Mouse (Mus musculus) heart, embryonic 10.5 days (tissue): ENCODE measurements around the gene Lclat1. TPM values are rescaled to one million over a fixed set of nuclear protein-coding genes. Genes with fewer than 3 reads are reported as not detected.
"Not testable (repeated sequence)": the region's sequence is repeated elsewhere in the genome, so short reads cannot be mapped to it uniquely, and the experiment has no call there.

Experiments
- DNase-seq: peaks from one replicate; pipeline ENCODE4 v3.0.0-alpha.2; 2017; ENCODE audit warnings: low spot score
- H3K27ac ChIP-seq: fragments of 300-500 bp; sonication (generic); 2 replicates; pipeline ENCODE4 v1.5.1; 2016; ENCODE audit warnings: mild to moderate bottlenecking
- H3K27me3 ChIP-seq: fragments of 300-500 bp; sonication (generic); 2 replicates; pipeline ENCODE4 v1.6.1; 2016; ENCODE audit warnings: mild to moderate bottlenecking; ENCODE audit not compliant: poor library complexity, insufficient read depth, severe bottlenecking
- H3K36me3 ChIP-seq: fragments of 300-500 bp; sonication (generic); 2 replicates; pipeline ENCODE4 v1.6.1; 2016; ENCODE audit warnings: mild to moderate bottlenecking, moderate library complexity
- H3K4me1 ChIP-seq: fragments of 300-500 bp; sonication (generic); 2 replicates; pipeline ENCODE4 v1.6.1; 2016; ENCODE audit warnings: mild to moderate bottlenecking
- H3K4me3 ChIP-seq: fragments of 300-500 bp; sonication (generic); 2 replicates; pipeline ENCODE4 v1.5.1; 2016; ENCODE audit warnings: mild to moderate bottlenecking, moderate library complexity
- H3K9me3 ChIP-seq: fragments of 300-500 bp; sonication (generic); 2 replicates; pipeline ENCODE4 v1.6.1; 2016; ENCODE audit warnings: mild to moderate bottlenecking, moderate library complexity
- WGBS: fragments of 180-500 bp; shearing (Covaris S2); methylation state at CpG from one replicate; pipeline ENCODE4 v1.1.7; 2016; 5-methylcytosine and 5-hydroxymethylcytosine counted together
- polyA plus RNA-seq: library from polyadenylated mRNA; unstranded; fragments of >200 nt; fragmentation: Nextera tagmentation; extraction: Ambion mirVana; gene quantifications from 2 replicates; pipeline ENCODE4 v1.2.1, GENCODE M21; 2016

Lclat1 gene
- polyA plus RNA-seq, 1 experiment from 2014 or later, result 24.4 TPM

GRCm38 (mm10) chr17:73263077-73263501 lies 155.3 kb downstream of the Lclat1 start:
- Histone ChIP-seq H3K9me3 (no peaks in the 10 kb centered on the region), H3K4me3 (no peak overlapping the region), H3K36me3 (no peaks in the 10 kb centered on the region), H3K4me1 (peaks cover 8% of the 10 kb centered on the region; the same call in 1 of the 2 replicates), H3K27me3 (no peaks in the 10 kb centered on the region), H3K27ac (no peak overlapping the region)
- DNase-seq, result no peak
- WGBS, result 65% methylated on average over 8 of the region's 8 CpGs

GRCm38 (mm10) chr17:73270871-73271796 lies 163.3 kb downstream of the Lclat1 start:
- DNase-seq, result peak; percentile 65

GRCm38 (mm10) chr17:73271797-73272600 lies 164.2 kb downstream of the Lclat1 start:
- no peaks in the 10 kb centered on the region for H3K27me3 ChIP-seq
- H3K9me3 ChIP-seq, result no peaks in the 10 kb centered on the region
- peak; percentile 38 for DNase-seq
- WGBS, result 77% methylated on average over 7 of the region's 7 CpGs
- no peak overlapping the region for H3K4me3 ChIP-seq
- H3K36me3 ChIP-seq, result no peaks in the 10 kb centered on the region
- H3K27ac ChIP-seq, result no peak overlapping the region
- 0 out of 2 replicates have a peak, but pooled peaks cover 3% of the 10 kb centered on the region for H3K4me1 ChIP-seq

More at GRCm38 (mm10) chr17:73270871-73271796, 163.3 kb downstream of the Lclat1 start:
- no peaks in the 10 kb centered on the region for H3K27me3 ChIP-seq
- no peak overlapping the region for H3K27ac ChIP-seq
- H3K9me3 ChIP-seq, result no peaks in the 10 kb centered on the region
- 72% methylated on average over 15 of the region's 15 CpGs for WGBS
- no peak overlapping the region for H3K4me3 ChIP-seq
- H3K36me3 ChIP-seq, result no peaks in the 10 kb centered on the region
- H3K4me1 ChIP-seq, result 0 out of 2 replicates have a peak, but pooled peaks cover 3% of the 10 kb centered on the region

DNA sequence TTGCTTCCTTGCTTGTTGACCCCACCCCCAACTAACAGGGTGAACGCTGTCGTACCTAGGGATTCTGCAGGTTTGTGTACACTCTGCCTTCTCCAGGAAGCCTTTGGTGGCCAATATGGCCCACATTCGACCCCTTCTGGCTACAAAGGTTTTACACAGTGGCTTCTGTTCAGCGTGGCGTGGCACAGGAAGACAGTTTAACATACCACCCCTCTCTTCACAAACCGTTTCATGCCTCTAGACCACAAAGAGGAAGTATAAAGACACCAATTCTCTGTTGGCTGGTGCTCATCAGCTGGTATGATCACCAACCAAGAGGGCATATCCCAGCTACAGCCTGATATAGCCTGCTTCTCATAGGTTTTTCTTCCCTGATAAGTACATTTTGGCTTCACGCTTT lies 166.0 kb downstream of the Lclat1 start:
- no peak for DNase-seq
- no peaks in the 10 kb centered on the region for H3K27me3 ChIP-seq

DNA sequence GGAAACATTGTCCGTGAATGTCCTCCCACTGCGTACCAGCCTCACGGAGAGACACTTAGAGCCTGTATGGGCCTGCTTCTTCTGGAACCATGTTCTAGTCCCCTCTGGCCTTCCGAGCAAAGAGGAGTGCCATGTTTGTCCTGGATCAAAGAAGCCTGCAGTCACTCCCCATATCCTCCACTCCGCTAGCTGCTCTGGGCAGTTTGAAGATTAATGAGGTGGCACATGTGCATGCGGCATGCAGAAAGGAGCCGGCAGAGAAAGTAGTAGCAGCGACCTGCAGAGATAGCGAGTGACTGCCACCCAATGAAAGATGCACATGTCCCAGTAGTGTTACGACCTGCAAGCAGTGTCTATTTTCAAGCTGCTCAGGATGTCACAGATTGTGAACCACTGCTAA lies 167.3 kb downstream of the Lclat1 start:
- H3K4me3 ChIP-seq, result no peak overlapping the region
- no peak overlapping the region for H3K27ac ChIP-seq
- H3K27me3 ChIP-seq, result no peaks in the 10 kb centered on the region
- no peak for DNase-seq
- H3K4me1 ChIP-seq, result 0 out of 2 replicates have a peak, but pooled peaks cover 3% of the 10 kb centered on the region
- 79% methylated on average over 10 of the region's 10 CpGs for WGBS
- no peaks in the 10 kb centered on the region for H3K36me3 ChIP-seq
- H3K9me3 ChIP-seq, result no peaks in the 10 kb centered on the region

More for the DNA sequence above, 166.0 kb downstream of the Lclat1 start:
- Histone ChIP-seq H3K4me3 (no peak overlapping the region), H3K36me3 (no peaks in the 10 kb centered on the region), H3K9me3 (no peaks in the 10 kb centered on the region), H3K27ac (no peak overlapping the region), H3K4me1 (0 out of 2 replicates have a peak, but pooled peaks cover 3% of the 10 kb centered on the region)
- WGBS, result 81% methylated on average over 7 of the region's 7 CpGs

GRCm38 (mm10) chr17:73277770-73278169 lies 170.0 kb downstream of the Lclat1 start:
- WGBS, result 87% methylated on average over 4 of the region's 4 CpGs
- no peaks in the 10 kb centered on the region for H3K36me3 ChIP-seq
- H3K4me3 ChIP-seq, result no peak overlapping the region
- no peak for DNase-seq
- no peaks in the 10 kb centered on the region for H3K9me3 ChIP-seq
- H3K27ac ChIP-seq, result no peak overlapping the region
- H3K27me3 ChIP-seq, result no peaks in the 10 kb centered on the region
- no peaks in the 10 kb centered on the region for H3K4me1 ChIP-seq

- not testable (repeated sequence) for H3K27ac ChIP-seq, H3K4me3 ChIP-seq, H3K4me1 ChIP-seq, H3K9me3 ChIP-seq, H3K27me3 ChIP-seq, H3K36me3 ChIP-seq, DNase-seq
- WGBS, result 32% methylated on average over 6 of the region's 6 CpGs
Observed at GRCm38 (mm10) chr17:73282702-73283101, 174.9 kb downstream of the Lclat1 start.

- no peaks in the 10 kb centered on the region for H3K4me1 ChIP-seq
- DNase-seq, result no peak
- no peaks in the 10 kb centered on the region for H3K9me3 ChIP-seq
- no peaks in the 10 kb centered on the region for H3K27me3 ChIP-seq
- no peaks in the 10 kb centered on the region for H3K36me3 ChIP-seq
- WGBS, result 48% methylated on average over 2 of the region's 2 CpGs
- H3K27ac ChIP-seq, result no peak overlapping the region
- H3K4me3 ChIP-seq, result no peak overlapping the region
Observed at GRCm38 (mm10) chr17:73284301-73284700, 176.5 kb downstream of the Lclat1 start.

Other genes starting within 250 kb of the Lclat1 start
- gene Lbh, start 189.7 kb upstream of the Lclat1 start, polyA plus RNA-seq, result 10.8 and 15.4 TPM in 2 replicates